Mouse (Mus musculus): ENCODE measurements around the gene Itga2b. TPM values are rescaled to one million over a fixed set of nuclear protein-coding genes. Genes with fewer than 3 reads are reported as not detected.
"Not testable (repeated sequence)": the region's sequence is repeated elsewhere in the genome, so short reads cannot be mapped to it uniquely, and the experiment has no call there.

Itga2b gene
- total RNA-seq, 2 experiments from 2014 or later: 4.3 to 5.7 TPM

DNA sequence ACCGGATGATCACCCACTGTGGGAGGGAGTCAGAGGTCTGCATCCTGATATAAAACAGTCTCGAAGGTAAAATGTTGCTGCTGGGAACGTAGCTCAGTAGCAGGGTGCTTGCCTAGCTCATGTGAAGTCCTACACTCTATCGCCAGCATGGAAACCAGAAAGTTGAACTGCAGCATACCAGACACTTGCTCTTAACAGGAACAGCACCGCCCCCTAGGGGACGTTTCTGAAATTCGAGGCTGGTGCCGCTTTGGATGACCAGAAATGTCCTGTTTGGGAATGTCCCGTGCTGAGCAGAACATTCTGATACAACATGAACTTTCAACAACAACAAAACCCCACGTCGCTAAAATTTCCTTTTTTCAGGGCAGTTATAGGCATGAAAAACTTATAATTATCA is 58.2 kb downstream of the Itga2b start:
- DNase-seq: peak; percentile 96

- no peak for DNase-seq
Measured at GRCm38 (mm10) chr11:102411061-102411460, 58.9 kb downstream of the Itga2b start.

GRCm38 (mm10) chr11:102410345-102410744 is 59.6 kb downstream of the Itga2b start:
- DNase-seq: not testable (repeated sequence)

GRCm38 (mm10) chr11:102409795-102410330 is 60.1 kb downstream of the Itga2b start:
- peak; percentile 31 for DNase-seq

DNA sequence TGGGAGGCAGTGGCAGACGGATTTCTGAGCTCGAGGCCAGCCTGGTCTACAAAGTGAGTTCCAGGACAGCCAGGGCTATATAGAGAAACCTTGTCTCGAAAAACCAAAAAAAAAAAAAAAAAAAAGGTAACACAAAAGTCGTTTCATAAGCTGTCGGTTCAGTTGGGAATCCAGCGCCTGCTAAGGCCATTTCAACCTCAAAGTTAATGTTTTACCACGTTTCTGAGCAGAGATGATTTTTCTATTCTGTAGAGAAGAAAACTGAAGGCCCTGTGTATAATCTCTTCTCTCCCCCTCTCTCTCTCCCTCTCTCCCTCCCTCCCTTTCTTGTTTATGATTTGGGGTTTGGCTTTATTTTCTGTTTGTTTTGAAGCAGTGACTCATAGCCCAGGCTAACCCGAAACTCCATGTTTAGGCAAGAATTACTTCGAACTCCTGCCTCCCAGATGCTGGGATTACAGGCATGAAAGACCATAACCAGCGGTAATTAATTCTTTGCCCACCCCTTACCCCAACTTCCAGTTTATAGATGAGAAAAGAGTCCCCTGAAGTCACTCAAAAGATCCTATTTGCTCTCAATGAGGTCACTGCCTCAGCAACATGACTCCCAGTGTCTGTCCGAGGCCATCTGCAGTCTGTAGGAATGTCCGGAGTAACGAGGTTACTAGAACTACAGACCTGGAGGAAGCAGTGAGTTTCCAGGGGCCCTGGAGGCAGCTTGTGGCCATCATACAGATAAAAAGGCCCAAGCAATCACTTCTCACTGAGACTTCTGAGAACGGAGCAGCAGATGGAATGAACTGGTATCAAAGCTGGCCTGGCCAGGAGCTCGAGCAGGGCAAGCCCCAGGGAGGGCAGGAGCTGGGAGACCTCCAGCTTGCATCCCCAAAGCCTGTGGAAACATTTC is 60.8 kb downstream of the Itga2b start:
- no peak for DNase-seq

GRCm38 (mm10) chr11:102408344-102408876 is 61.5 kb downstream of the Itga2b start:
- peak; percentile 97 for DNase-seq

- DNase-seq: no peak
Measured at GRCm38 (mm10) chr11:102407834-102408215, 62.1 kb downstream of the Itga2b start, which contains the start of gene Slc25a39. Gene Slc25a39, minus strand, starts transcription at chr11:102407946.

- DNase-seq: peak; percentile 98
Measured at GRCm38 (mm10) chr11:102406900-102407833, 62.8 kb downstream of the Itga2b start.

GRCm38 (mm10) chr11:102406401-102406800 is 63.5 kb downstream of the Itga2b start:
- peak; percentile 30 for DNase-seq

DNA sequence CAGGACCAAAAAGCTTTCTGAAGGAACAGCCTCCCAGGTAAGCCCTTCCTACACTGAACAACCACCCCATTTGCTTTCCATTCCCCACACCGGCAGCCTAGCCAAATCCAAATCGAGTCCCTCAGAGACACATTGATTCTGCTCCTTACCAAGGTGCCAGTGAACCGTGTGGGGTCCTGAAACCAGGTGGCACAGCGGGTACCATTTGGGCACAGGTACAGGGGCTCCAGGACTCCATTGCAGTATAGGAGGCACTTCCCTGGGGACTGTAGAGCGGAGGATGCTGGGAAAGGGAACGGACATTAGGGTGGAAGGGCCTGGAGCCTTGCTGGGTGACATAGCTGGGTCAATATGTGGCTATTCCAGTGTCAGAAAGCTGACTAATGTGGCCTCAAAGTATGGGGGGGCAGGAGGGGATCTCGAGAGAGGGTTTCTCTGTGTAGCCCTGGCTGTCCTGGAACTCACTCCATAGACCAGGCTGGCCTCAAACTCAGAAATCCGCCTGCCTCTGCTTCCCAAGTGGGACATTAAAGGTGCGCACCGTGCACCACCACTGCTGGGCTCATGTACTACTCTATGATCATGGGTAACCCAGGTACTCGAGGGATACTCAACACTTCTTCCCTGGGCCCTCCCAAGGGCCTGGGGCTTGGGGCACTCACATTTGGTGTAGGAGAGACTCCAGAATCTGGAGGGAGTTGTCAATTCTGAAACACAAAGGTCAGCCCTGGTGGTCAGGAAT is 64.2 kb downstream of the Itga2b start:
- peak; percentile 7 for DNase-seq

GRCm38 (mm10) chr11:102404161-102405010 is 65.5 kb downstream of the Itga2b start:
- DNase-seq: peak; percentile 36

DNA sequence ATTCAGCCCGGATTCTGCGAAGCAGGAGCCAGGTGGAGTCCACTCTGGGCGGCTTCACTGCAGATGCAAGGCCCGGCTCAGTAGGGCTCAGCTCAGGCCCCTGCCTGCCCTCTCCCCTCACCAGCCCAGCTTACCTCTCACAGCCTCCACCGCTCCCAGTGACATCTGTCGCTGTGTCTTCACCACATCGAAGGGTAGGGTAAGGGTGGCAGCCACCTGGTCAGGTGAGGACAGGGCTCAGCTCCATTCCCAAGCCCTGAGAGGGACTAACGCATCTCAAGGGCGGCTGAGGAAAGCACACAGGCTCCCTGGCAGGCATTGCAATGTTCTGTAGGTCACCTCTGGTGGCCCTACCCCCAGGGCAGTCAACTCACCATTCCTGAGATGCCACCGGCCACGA is 66.3 kb downstream of the Itga2b start:
- DNase-seq: no peak

Small RNAs within 50 kb of the gene (microRNA-seq; reads per million reads assigned to microRNA genes)
- not detected for gene Mir6930

Other genes starting within 250 kb of the Itga2b start
- gene Hdac5, start 240.0 kb downstream of the Itga2b start, total RNA-seq (2021): 100 to 1,000 TPM in 1 of 2 experiments, 10 to 100 TPM in 1; 84.4 to 113 TPM
- 1 to 10 TPM; 1.9 to 4.5 TPM for gene BC030867, start 221.2 kb downstream of the Itga2b start, total RNA-seq (2021)
- 1 to 10 TPM; 1.1 to 2.6 TPM for gene Asb16, start 201.4 kb downstream of the Itga2b start, total RNA-seq (2021)
- 10 to 100 TPM; 36.6 to 41.1 TPM for gene Tmub2, start 185.2 kb downstream of the Itga2b start, total RNA-seq (2021)
- gene Atxn7l3, start 173.5 kb downstream of the Itga2b start, total RNA-seq (2021): 10 to 100 TPM; 47.2 to 51.3 TPM
- 100 to 1,000 TPM in 1 of 2 experiments, 10 to 100 TPM in 1; 96.3 to 100 TPM for gene Ubtf, start 150.4 kb downstream of the Itga2b start, total RNA-seq (2021)
- gene Slc4a1, start 103.9 kb downstream of the Itga2b start, total RNA-seq (2021): 10 to 100 TPM; 26.6 to 64.2 TPM
- 10 to 100 TPM; 21.2 to 34.3 TPM for gene Rundc3a, start 76.7 kb downstream of the Itga2b start, total RNA-seq (2021)
- gene Slc25a39, start 62.2 kb downstream of the Itga2b start, total RNA-seq (2021): 100 to 1,000 TPM; 327 to 377 TPM
- 100 to 1,000 TPM; 161 to 189 TPM for gene Grn, start 39.8 kb downstream of the Itga2b start, total RNA-seq (2021)
- gene Fam171a2, start 22.4 kb downstream of the Itga2b start, total RNA-seq (2021): 10 to 100 TPM; 12.3 to 15.3 TPM
- 10 to 100 TPM; 27.6 to 34.7 TPM for gene Gpatch8, start 86.3 kb upstream of the Itga2b start, total RNA-seq (2021)
- gene Gm11627, start 109.3 kb upstream of the Itga2b start, total RNA-seq (2021): under 1 TPM; 0.51 to 0.64 TPM
- gene Fzd2, start 134.3 kb upstream of the Itga2b start, total RNA-seq (2021): 1 to 10 TPM; 6.3 to 7.2 TPM
- gene Meioc, start 193.6 kb upstream of the Itga2b start, total RNA-seq (2021): not detected
- gene Ccdc43, start 227.7 kb upstream of the Itga2b start, total RNA-seq (2021): 10 to 100 TPM; 20.7 to 23.6 TPM

Measured in adrenal gland, postnatal 10 days (tissue).